Mouse (Mus musculus): ENCODE measurements at regions not wholly inside any gene's neighbourhood (a gene's known extent, or its start where the extent isn't known, plus 50 kb on each side); places are given as distances from the start of the nearest gene placed in this dataset.

GRCm38 (mm10) chr19:25729103-25729502 is 56.9 kb downstream of the Dmrt2 start:
- in situ Hi-C loops (cut with MboI, MseI): no loop called here

GRCm38 (mm10) chr19:25729633-25730032 is 57.4 kb downstream of the Dmrt2 start:
- in situ Hi-C loops (cut with MboI, MseI): no loop called here

GRCm38 (mm10) chr19:25778455-25778854 is 106.2 kb downstream of the Dmrt2 start:
- in situ Hi-C loops (cut with MboI, MseI): no loop called here

GRCm38 (mm10) chr19:25779356-25779755 is 107.1 kb downstream of the Dmrt2 start:
- in situ Hi-C loops (cut with MboI, MseI): no loop called here

GRCm38 (mm10) chr19:25781314-25781713 is 109.1 kb downstream of the Dmrt2 start:
- in situ Hi-C loops (cut with MboI, MseI): loop anchor here (5.0 kb wide), 1 partner anchor 76 kb away; no protein-coding TSS in a partner anchor

- in situ Hi-C loops (cut with MboI, MseI): no loop called here
These were observed 130.5 kb downstream of the Dmrt2 start for GRCm38 (mm10) chr19:25802692-25803091.

GRCm38 (mm10) chr19:25805351-25805750 is 133.1 kb downstream of the Dmrt2 start:
- in situ Hi-C loops (cut with MboI, MseI): loop anchor here (5.0 kb wide), 1 partner anchor 68 kb away; no protein-coding TSS in a partner anchor

GRCm38 (mm10) chr19:25813651-25814050 is 141.4 kb downstream of the Dmrt2 start:
- in situ Hi-C loops (cut with MboI, MseI): no loop called here

GRCm38 (mm10) chr19:25845158-25845557 is 172.9 kb downstream of the Dmrt2 start:
- in situ Hi-C loops (cut with MboI, MseI): no loop called here

- in situ Hi-C loops (cut with MboI, MseI): loop anchor here (5.0 kb wide), 1 partner anchor 74 kb away; no protein-coding TSS in a partner anchor
These were observed 184.1 kb downstream of the Dmrt2 start for GRCm38 (mm10) chr19:25856344-25856743.

- in situ Hi-C loops (cut with MboI, MseI): no loop called here
These were observed 191.1 kb downstream of the Dmrt2 start for GRCm38 (mm10) chr19:25863312-25863711.

- in situ Hi-C loops (cut with MboI, MseI): no loop called here
These were observed 234.5 kb downstream of the Dmrt2 start for GRCm38 (mm10) chr19:25906721-25907120.

GRCm38 (mm10) chr19:25922052-25922451 is 249.8 kb downstream of the Dmrt2 start:
- in situ Hi-C loops (cut with MboI, MseI): no loop called here

GRCm38 (mm10) chr19:25922806-25923205 is 250.6 kb downstream of the Dmrt2 start:
- in situ Hi-C loops (cut with MboI, MseI): no loop called here

- in situ Hi-C loops (cut with MboI, MseI): no loop called here
These were observed 251.6 kb downstream of the Dmrt2 start for GRCm38 (mm10) chr19:25923727-25924384.

- in situ Hi-C loops (cut with MboI, MseI): no loop called here
These were observed 252.2 kb downstream of the Dmrt2 start for GRCm38 (mm10) chr19:25924385-25924769.

- in situ Hi-C loops (cut with MboI, MseI): no loop called here
These were observed 255.0 kb downstream of the Dmrt2 start for GRCm38 (mm10) chr19:25927220-25927619.

GRCm38 (mm10) chr19:25937343-25937742 is 265.1 kb downstream of the Dmrt2 start:
- in situ Hi-C loops (cut with MboI, MseI): no loop called here

- in situ Hi-C loops (cut with MboI, MseI): no loop called here
These were observed 299.0 kb downstream of the Dmrt2 start for GRCm38 (mm10) chr19:25971210-25971609.

- in situ Hi-C loops (cut with MboI, MseI): no loop called here
These were observed 303.0 kb downstream of the Dmrt2 start for GRCm38 (mm10) chr19:25975202-25975601.

- in situ Hi-C loops (cut with MboI, MseI): no loop called here
These were observed 308.1 kb downstream of the Dmrt2 start for GRCm38 (mm10) chr19:25980308-25980707.

GRCm38 (mm10) chr19:26014620-26015180 is 342.5 kb downstream of the Dmrt2 start:
- in situ Hi-C loops (cut with MboI, MseI): no loop called here

- in situ Hi-C loops (cut with MboI, MseI): no loop called here
These were observed 348.9 kb downstream of the Dmrt2 start for GRCm38 (mm10) chr19:26021141-26021540.

All from regulatory T cell (primary cell).